Mouse (Mus musculus) adrenal gland, postnatal 25 days (tissue): ENCODE data around the gene Orc4. TPM values are rescaled to one million over a fixed set of nuclear protein-coding genes. Genes with fewer than 3 reads are reported as not detected.
"Not testable (repeated sequence)": the region's sequence is repeated elsewhere in the genome, so short reads cannot be mapped to it uniquely, and the experiment has no call there.

ENCODE experiments used
- DNase-seq: peaks from one replicate; pipeline ENCODE4 v3.0.0; 2021; ENCODE audit warnings: mixed read lengths
- long read RNA-seq: library from polyadenylated mRNA; stranded (forward); transcript quantifications from one replicate; pipeline ENCODE4 v2.0.0, GENCODE M21; 2021
- total RNA-seq: library from RNA; stranded (reverse); gene quantifications from 2 replicates; pipeline ENCODE4 v1.2.3, GENCODE M21; 2021

Gene Orc4
- total RNA-seq = 77.8 and 78.0 TPM in 2 replicates
- long read RNA-seq, full-length matches to known transcripts = 23 of 40 reads
- long read RNA-seq, partial matches to known transcripts = 2 of 40 reads
- long read RNA-seq, other reads (novel, unspliced or antisense) = 15 of 40 reads

- DNase-seq = no peak
These were observed at the start of gene Orc4 for GRCm38 (mm10) chr2:48950252-48950315. Orc4 (minus strand) TSS chr2:48950277.

GRCm38 (mm10) chr2:48990322-48990721, 40.2 kb upstream of the Orc4 start:
- no peak for DNase-seq

GRCm38 (mm10) chr2:48978920-48979319, 28.8 kb upstream of the Orc4 start:
- no peak for DNase-seq

- no peak for DNase-seq
These were observed 6.5 kb upstream of the Orc4 start for GRCm38 (mm10) chr2:48956591-48956990.

GRCm38 (mm10) chr2:48950316-48950880, 321 bp upstream of the Orc4 start:
- DNase-seq = no peak

- peak; percentile 34 for DNase-seq
These were observed 280 bp downstream of the Orc4 start for GRCm38 (mm10) chr2:48949743-48950251.

- peak; percentile 99 for DNase-seq
These were observed 1.1 kb downstream of the Orc4 start, which contains the start of gene Mbd5 for GRCm38 (mm10) chr2:48948841-48949584. Mbd5 (plus strand) TSS chr2:48949508.

- DNase-seq = no peak
These were observed 2.3 kb downstream of the Orc4 start for GRCm38 (mm10) chr2:48947761-48948160.

GRCm38 (mm10) chr2:48935058-48935457, 15.0 kb downstream of the Orc4 start:
- DNase-seq = no peak

GRCm38 (mm10) chr2:48915832-48916231, 34.2 kb downstream of the Orc4 start:
- DNase-seq = no peak

GRCm38 (mm10) chr2:48914185-48914584, 35.9 kb downstream of the Orc4 start:
- DNase-seq = no peak

GRCm38 (mm10) chr2:48908866-48909265, 41.2 kb downstream of the Orc4 start:
- DNase-seq = no peak

GRCm38 (mm10) chr2:48895186-48895585, 54.9 kb downstream of the Orc4 start:
- DNase-seq = no peak

- DNase-seq = peak; percentile 5
These were observed 64.1 kb downstream of the Orc4 start for GRCm38 (mm10) chr2:48885945-48886344.

GRCm38 (mm10) chr2:48868199-48868913, 81.7 kb downstream of the Orc4 start:
- DNase-seq = no peak

GRCm38 (mm10) chr2:48865596-48865995, 84.5 kb downstream of the Orc4 start:
- not testable (repeated sequence) for DNase-seq

Other genes starting within 250 kb of the Orc4 start
- gene Acvr2a, start 136.2 kb downstream of the Orc4 start, total RNA-seq = 21.9 and 25.5 TPM in 2 replicates
- 51.8 and 60.5 TPM in 2 replicates for gene Mbd5, start 769 bp downstream of the Orc4 start, total RNA-seq